Mouse (Mus musculus) gonadal fat pad, adult 2 months (tissue): ENCODE data around the gene Eps8. TPM values are rescaled to one million over a fixed set of nuclear protein-coding genes. Genes with fewer than 3 reads are reported as not detected.
A peak's percentile ranks its signal among the peaks of the same experiment; 100 is the strongest.

ENCODE experiments used
- DNase-seq: peaks from one replicate; pipeline ENCODE4 v3.0.0-alpha.2; 2012; ENCODE audit warnings: low read depth
- polyA plus RNA-seq: library from polyadenylated mRNA; depleted of rRNA; stranded (reverse); fragments of >200 nt; gene quantifications from 2 replicates; pipeline ENCODE4 v1.2.3, GENCODE M21; 2012

Gene Eps8
- polyA plus RNA-seq, 1 experiment = 13.8 TPM

DNA sequence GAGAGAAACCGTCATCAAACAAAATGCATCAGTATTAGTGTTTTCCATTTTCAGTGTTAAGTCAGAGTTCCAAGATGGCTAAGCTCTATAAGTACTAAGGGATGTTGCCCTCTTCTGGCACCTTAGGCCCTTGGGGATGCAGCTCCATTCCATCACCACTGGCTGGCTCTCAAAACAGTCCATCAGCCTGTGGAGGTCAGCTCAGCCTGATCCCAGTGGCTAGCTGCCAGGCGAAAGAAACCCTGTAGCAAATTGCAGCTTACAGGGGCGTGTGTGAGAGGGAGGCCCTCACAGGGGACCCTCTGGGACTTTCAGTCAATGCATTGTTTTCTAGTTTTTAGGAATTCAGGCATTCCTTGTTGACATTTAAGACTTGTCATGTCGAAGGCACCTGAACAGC lies 40.8 kb downstream of the Eps8 start:
- DNase-seq = no peak

DNA sequence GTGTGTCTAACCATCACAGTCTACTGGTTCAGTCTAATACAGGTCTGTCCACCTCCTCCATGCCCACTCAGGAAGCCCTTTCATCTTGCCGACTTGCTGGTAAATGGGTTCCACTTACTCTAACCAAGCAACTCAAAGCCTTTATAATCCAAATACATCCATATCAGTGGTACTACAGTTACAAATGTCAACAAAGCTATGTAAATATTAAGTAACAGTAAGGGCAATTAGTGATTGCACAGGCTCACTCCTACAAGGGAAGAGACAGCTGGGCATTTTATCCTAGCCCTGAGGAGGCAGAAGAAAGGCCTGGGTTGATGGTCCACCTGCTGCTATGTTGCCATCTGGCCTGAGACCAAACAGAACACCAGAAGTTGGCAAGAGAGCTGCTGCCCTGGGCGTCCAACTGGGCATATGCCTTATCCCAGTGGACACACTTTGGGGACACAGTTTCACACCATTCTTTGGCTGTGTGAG lies 42.6 kb downstream of the Eps8 start:
- peak; percentile 6 for DNase-seq

- no peak for DNase-seq
Measured at GRCm38 (mm10) chr6:137608160-137608930, 46.3 kb downstream of the Eps8 start.

- no peak for DNase-seq
Measured at GRCm38 (mm10) chr6:137606541-137606940, 48.1 kb downstream of the Eps8 start.

GRCm38 (mm10) chr6:137604417-137605248 lies 50.0 kb downstream of the Eps8 start:
- no peak for DNase-seq

DNA sequence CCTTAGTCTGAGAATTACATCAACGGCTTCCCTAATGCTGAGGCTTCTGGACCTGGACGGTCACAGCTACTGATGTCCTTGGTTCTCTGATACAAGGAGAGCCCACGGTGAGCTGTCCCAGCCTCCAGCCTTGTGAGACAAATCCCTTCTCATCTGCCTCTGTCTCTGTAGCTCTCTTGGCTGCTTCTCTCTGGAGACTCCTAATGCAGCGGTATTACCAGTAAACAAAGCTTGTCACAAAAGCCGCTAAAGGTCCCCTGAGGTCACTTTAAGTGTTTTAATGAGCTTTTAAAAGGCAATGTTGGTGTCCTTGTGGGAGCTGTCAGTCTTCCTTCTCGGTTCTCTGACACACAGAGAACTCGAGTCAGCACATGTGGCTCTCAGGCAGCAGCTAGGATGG lies 56.4 kb downstream of the Eps8 start:
- no peak for DNase-seq

DNA sequence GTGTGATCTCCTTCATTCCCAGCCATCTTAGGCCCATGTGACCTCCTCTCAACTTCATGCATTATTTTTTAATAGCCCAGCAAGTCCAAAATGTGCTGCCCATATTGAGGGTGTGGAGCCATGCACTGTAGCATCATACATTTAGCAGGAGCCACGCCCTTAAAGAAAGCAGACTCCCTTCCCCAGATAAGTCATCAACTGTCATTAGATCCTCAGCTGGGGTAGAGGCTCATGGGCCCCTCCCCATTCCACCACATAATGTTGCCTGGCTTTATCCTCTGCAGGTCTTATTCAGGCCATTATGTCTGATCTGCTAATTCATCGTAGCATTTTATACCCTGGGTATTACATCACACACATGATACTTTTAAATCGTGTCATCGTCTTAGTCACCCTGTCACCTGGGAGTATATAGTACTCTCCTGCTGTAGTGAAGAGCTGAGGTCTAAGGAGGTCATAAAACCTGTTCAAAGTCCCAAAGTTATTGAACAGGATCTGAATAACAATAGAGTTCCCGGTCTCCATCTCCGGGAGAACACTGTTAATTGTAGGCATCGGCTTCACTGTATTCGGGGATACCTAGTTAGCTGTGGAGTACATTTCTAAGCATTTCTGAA lies 57.1 kb downstream of the Eps8 start:
- DNase-seq = no peak

GRCm38 (mm10) chr6:137592582-137592981 lies 62.1 kb downstream of the Eps8 start:
- no peak for DNase-seq

DNA sequence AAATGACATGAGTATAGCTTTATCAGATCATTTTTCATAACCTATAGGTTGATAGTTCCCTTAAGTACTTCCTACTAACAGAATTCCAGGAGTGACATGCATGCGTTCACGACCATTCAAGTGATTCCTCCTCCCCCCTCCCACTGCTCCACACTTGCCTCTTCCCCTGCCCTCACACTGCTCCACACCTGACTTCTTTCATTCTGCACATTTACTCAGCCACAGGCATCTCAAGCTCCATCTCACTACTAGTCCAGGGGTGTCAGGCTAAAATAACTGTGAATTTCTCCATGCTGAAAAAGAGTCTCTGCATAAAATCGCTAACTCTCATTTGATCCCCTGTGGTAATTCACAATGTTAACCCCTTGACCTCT lies 65.4 kb downstream of the Eps8 start:
- no peak for DNase-seq

- DNase-seq = no peak
Measured at GRCm38 (mm10) chr6:137588481-137589244, 66.0 kb downstream of the Eps8 start.

DNA sequence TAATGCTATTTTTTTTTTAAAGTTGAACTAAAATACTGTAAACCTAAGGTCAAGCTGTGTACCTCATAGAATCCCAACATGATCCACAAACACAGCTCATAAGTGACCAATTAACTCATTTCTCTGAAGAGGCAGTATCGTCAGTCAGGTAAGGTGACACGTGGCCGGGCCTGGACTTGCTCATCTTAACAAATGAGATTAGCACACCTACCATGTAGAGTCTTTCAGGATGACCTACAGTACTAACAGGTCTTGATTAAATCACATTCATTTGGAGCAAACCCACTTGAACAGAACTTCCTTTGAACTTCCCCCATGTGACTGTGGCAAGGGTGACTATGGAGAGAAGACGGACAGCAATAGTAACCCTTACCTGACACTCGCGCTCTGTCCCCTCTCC lies 66.8 kb downstream of the Eps8 start:
- no peak for DNase-seq

DNA sequence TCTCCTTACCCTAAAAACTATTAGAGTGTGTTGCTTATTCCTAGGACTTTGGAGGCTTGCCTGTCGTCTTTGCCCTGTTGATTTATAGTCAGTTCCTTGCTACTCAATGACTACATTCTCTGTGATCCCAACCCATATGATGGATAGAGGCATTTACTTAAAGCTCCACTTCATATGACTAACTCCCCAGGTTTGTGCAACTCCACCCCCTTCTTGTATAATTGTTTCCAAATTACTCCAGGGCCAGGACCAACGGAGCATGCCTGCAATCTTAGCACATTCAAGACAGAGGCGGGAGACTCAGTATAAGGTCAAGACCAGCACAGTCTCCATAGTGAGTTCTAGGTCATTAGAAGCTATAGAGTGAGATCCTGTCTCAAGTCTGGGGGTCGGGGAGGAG lies 69.4 kb downstream of the Eps8 start:
- peak; percentile 14 for DNase-seq

DNA sequence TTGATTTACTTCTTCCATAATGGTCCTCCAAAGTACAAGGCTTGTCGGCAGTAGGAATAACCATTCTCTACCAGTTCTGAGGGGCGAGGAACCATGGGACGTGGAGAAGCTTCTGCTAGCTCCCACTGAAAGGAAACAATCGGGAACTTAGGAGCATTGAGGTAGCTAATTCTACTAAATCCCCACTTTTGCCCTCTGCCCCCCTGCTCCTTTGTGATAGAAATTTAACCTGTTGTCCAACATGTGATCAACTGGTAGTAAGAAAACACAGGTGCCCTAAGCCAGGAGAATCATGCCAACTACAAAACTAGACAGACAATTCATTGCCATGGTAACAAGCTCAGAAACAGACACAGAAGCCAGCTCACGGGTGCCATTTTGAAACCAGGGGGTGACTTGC lies 71.6 kb downstream of the Eps8 start:
- DNase-seq = no peak

DNA sequence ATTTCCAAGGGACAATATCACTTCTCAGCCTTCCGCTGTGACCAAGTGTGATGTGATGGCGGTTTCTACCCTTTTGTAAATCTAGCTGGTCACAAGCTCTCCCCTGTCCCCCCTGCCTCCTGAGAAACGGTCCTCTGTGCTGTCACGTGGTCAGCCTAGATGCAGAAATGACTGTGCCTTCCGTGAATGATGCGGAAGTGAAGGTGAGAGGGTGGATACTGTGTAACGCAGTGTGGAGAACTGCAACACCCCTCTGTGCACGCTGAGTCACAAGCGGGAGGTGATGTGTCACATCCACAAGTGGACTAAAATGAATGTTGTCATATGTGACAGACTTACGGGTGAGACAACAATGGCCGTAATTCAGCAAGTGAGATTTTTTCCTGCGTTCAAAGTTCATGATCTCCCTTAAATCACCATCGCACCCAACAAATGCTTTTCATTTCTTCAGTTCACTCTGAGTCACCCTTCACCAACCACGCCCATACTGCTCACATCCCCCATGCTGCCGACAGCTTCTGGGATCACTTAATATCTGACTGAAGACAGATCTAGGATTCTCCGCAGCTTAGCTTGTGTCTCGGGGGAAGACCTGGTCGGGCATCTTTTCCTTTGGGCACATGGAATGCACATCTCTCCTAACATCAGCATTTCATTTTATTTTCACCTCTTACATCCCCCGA lies 72.3 kb downstream of the Eps8 start:
- DNase-seq = no peak

GRCm38 (mm10) chr6:137581331-137582010 lies 73.2 kb downstream of the Eps8 start:
- DNase-seq = no peak

GRCm38 (mm10) chr6:137580503-137580902 lies 74.2 kb downstream of the Eps8 start:
- DNase-seq = no peak

GRCm38 (mm10) chr6:137576670-137577371 lies 77.9 kb downstream of the Eps8 start:
- DNase-seq = no peak

DNA sequence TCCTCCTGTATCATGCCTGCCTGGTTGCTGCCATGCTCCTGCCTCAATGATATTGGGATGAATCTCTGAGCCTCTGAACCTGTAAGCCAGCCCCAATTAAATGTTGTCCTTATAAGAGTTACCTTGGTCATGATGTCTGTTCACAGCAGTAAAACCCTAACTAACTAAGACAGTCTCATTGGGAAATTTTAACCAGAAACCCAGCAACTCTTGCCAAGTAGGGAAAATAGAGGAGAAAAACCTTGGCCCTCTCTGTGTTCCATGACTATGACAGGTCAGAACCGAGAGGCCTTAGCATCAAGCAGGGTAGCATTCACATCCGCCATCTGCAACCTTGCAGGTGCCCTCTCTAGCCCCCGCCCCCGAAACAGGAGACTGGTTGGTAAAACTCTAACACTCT lies 78.6 kb downstream of the Eps8 start:
- no peak for DNase-seq

DNA sequence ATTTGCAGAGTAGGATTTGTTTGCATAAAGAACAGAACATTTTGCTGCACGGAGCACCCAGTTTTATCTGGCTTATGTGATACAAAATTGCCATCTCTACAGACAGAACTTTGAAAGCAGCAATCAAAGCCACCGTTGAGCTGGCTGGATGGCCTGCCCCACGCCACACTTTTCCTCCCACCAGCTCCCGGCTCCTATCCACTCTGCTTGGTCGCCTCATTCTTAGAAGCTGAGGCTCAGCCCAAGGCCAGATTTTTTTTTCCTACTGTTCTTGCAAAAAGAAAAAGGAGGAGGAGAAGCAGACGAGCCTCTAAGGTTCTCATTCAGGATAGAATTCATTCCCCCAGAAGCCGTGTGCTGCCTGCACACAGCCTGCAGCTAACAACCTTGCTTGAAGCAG lies 80.8 kb downstream of the Eps8 start:
- DNase-seq = no peak

- DNase-seq = no peak
Measured at GRCm38 (mm10) chr6:137570718-137571131, 84.0 kb downstream of the Eps8 start.
